Mouse (Mus musculus): ENCODE data around the gene Slc37a1. TPM values are rescaled to one million over a fixed set of nuclear protein-coding genes. Genes with fewer than 3 reads are reported as not detected.
"Not testable (repeated sequence)": the region's sequence is repeated elsewhere in the genome, so short reads cannot be mapped to it uniquely, and the experiment has no call there.

The Slc37a1 gene
- total and polyA plus RNA-seq, 3 experiments: 1.9 to 6.6 (median 2.2) TPM

- H3K79me2 ChIP-seq (replicated peaks; ENCODE audit: control insufficient read depth, extremely low read depth, insufficient read depth, poor library complexity, severe bottlenecking): no peaks in the 10 kb centered on the region
- peaks cover 2 to 14% of the 10 kb centered on the region in 2 experiments for H3K36me3 ChIP-seq (replicated peaks in 1 of 2; ENCODE audit: control insufficient read depth in 1 of 2, insufficient read depth in 1 of 2, low read length in 1 of 2)
- in situ Hi-C loops (cut with MboI; ENCODE audit: low pct_ligation_motif_present, low pct_unique_long_range_greater_than_20kb, low sequenced_read_pairs): loop anchor here (25.0 kb wide), 1 partner anchor 285 kb away; the partner anchor contains the start of gene Cbs
- H3K4me1 ChIP-seq (ENCODE audit: control insufficient read depth in 1 of 2, insufficient read depth in 2 of 2): no peaks in the 10 kb centered on the region
- TF ChIP-seq SIN3A (IDR thresholded peaks at IDR 0.05; ENCODE audit: low read length): no peak
- no peak for TF ChIP-seq USF2 (conservative IDR thresholded peaks at IDR 0.05; ENCODE audit: low read depth, low read length)
- TF ChIP-seq ZMIZ1 (IDR thresholded peaks at IDR 0.05; ENCODE audit: low read depth, low read length): no peak
- no peak for TF ChIP-seq RCOR1 (conservative IDR thresholded peaks at IDR 0.05; ENCODE audit: low read depth, low read length)
- no peak for DNase-seq (ENCODE audit: extremely low read depth)
- dilution Hi-C loops (cut with MboI; ENCODE audit: extremely low pct_ligation_motif_present, extremely low pct_unique_long_range_greater_than_20kb, low sequenced_read_pairs): no loop called here
- no peak overlapping the region for H3K4me2 ChIP-seq (ENCODE audit: insufficient read depth, low read depth, poor library complexity, severe bottlenecking)
- no peak overlapping the region for H3K9ac ChIP-seq (ENCODE audit: insufficient read depth, low read depth)
- H3K9me3 ChIP-seq (replicated peaks; ENCODE audit: low read length): no peaks in the 10 kb centered on the region
- no peak overlapping the region for H3K4me3 ChIP-seq (replicated peaks in 1 of 3; ENCODE audit: low read depth in 2 of 3, low read length in 2 of 3, poor library complexity in 1 of 3)
- peaks cover 4% of the 10 kb centered on the region for H3K27me3 ChIP-seq (replicated peaks)
- no peak overlapping the region for H3K27ac ChIP-seq (ENCODE audit: insufficient read depth, low read depth)
Measured at GRCm38 (mm10) chr17:31351984-31352383, 65.4 kb downstream of the Slc37a1 start.

GRCm38 (mm10) chr17:31353255-31353654 is 66.7 kb downstream of the Slc37a1 start:
- Histone ChIP-seq H3K4me2 (ENCODE audit: insufficient read depth, low read depth, poor library complexity, severe bottlenecking) (no peak overlapping the region), H3K79me2 (replicated peaks; ENCODE audit: control insufficient read depth, extremely low read depth, insufficient read depth, poor library complexity, severe bottlenecking) (no peaks in the 10 kb centered on the region), H3K4me3 (replicated peaks in 1 of 3; ENCODE audit: low read depth in 2 of 3, low read length in 2 of 3, poor library complexity in 1 of 3) (no peak overlapping the region), H3K27me3 (replicated peaks) (peaks cover 6% of the 10 kb centered on the region), H3K27ac (ENCODE audit: insufficient read depth, low read depth) (no peak overlapping the region), H3K4me1 (ENCODE audit: control insufficient read depth in 1 of 2, insufficient read depth in 2 of 2) (no peaks in the 10 kb centered on the region), H3K9me3 (replicated peaks; ENCODE audit: low read length) (no peaks in the 10 kb centered on the region), H3K36me3 (replicated peaks in 1 of 2; ENCODE audit: control insufficient read depth in 1 of 2, insufficient read depth in 1 of 2, low read length in 1 of 2) (peaks cover 2 to 11% of the 10 kb centered on the region in 2 experiments), H3K9ac (ENCODE audit: insufficient read depth, low read depth) (no peak overlapping the region)
- dilution Hi-C loops (cut with MboI; ENCODE audit: extremely low pct_ligation_motif_present, extremely low pct_unique_long_range_greater_than_20kb, low sequenced_read_pairs): no loop called here
- DNase-seq (ENCODE audit: extremely low read depth): no peak
- in situ Hi-C loops (cut with MboI; ENCODE audit: low pct_ligation_motif_present, low pct_unique_long_range_greater_than_20kb, low sequenced_read_pairs): loop anchor here (25.0 kb wide), 1 partner anchor 284 kb away; the partner anchor contains the start of gene Cbs
- TF ChIP-seq BHLHE40 (IDR thresholded peaks at IDR 0.05; ENCODE audit: low read depth, low read length) (no peak), RAD21 (IDR thresholded peaks at IDR 0.05; ENCODE audit: low read depth, low read length) (no peak), MAX (IDR thresholded peaks at IDR 0.05; ENCODE audit: low read length) (no peak), GABPA (IDR thresholded peaks at IDR 0.05; ENCODE audit: insufficient replicate concordance, low read depth, low read length) (no peak), UBTF (IDR thresholded peaks at IDR 0.05; ENCODE audit: low read depth, low read length) (no peak), CHD2 (IDR thresholded peaks at IDR 0.05; ENCODE audit: low read length) (no peak), MYC (IDR thresholded peaks at IDR 0.05; ENCODE audit: low read depth, low read length) (no peak), TBP (conservative IDR thresholded peaks at IDR 0.05; ENCODE audit: low read depth, low read length) (no peak), NELFE (IDR thresholded peaks at IDR 0.05; ENCODE audit: low read depth, low read length) (no peak), JUN (IDR thresholded peaks at IDR 0.05; ENCODE audit: insufficient read depth, low read depth, low read length) (no peak), USF2 (conservative IDR thresholded peaks at IDR 0.05; ENCODE audit: low read depth, low read length) (no peak), IRF4 (IDR thresholded peaks at IDR 0.05; ENCODE audit: low read depth, low read length) (no peak), CHD1 (IDR thresholded peaks at IDR 0.05; ENCODE audit: low read depth, low read length) (no peak), ZMIZ1 (IDR thresholded peaks at IDR 0.05; ENCODE audit: low read depth, low read length) (no peak), USF1 (IDR thresholded peaks at IDR 0.05; ENCODE audit: low read depth, low read length) (no peak), MEF2A (IDR thresholded peaks at IDR 0.05; ENCODE audit: borderline replicate concordance, low read depth, low read length) (no peak), POLR2A (IDR thresholded peaks at IDR 0.05; ENCODE audit: low read depth, low read length) (no peak), RCOR1 (conservative IDR thresholded peaks at IDR 0.05; ENCODE audit: low read depth, low read length) (no peak), TCF12 (IDR thresholded peaks at IDR 0.05; ENCODE audit: low read depth, low read length) (no peak)

- H3K4me3 ChIP-seq (replicated peaks in 1 of 3; ENCODE audit: low read depth in 2 of 3, low read length in 2 of 3, poor library complexity in 1 of 3); H3K36me3 ChIP-seq (replicated peaks in 1 of 2; ENCODE audit: control insufficient read depth in 1 of 2, insufficient read depth in 1 of 2, low read length in 1 of 2); H3K27me3 ChIP-seq (replicated peaks); H3K9ac ChIP-seq (ENCODE audit: insufficient read depth, low read depth); H3K4me2 ChIP-seq (ENCODE audit: insufficient read depth, low read depth, poor library complexity, severe bottlenecking); dilution Hi-C loops (cut with MboI; ENCODE audit: extremely low pct_ligation_motif_present, extremely low pct_unique_long_range_greater_than_20kb, low sequenced_read_pairs); H3K9me3 ChIP-seq (replicated peaks; ENCODE audit: low read length); DNase-seq (ENCODE audit: extremely low read depth); H3K27ac ChIP-seq (ENCODE audit: insufficient read depth, low read depth); H3K79me2 ChIP-seq (replicated peaks; ENCODE audit: control insufficient read depth, extremely low read depth, insufficient read depth, poor library complexity, severe bottlenecking); H3K4me1 ChIP-seq (ENCODE audit: control insufficient read depth in 1 of 2, insufficient read depth in 2 of 2): not testable (repeated sequence)
- in situ Hi-C loops (cut with MboI; ENCODE audit: low pct_ligation_motif_present, low pct_unique_long_range_greater_than_20kb, low sequenced_read_pairs): loop anchor here (25.0 kb wide), 1 partner anchor 283 kb away; the partner anchor contains the start of gene Cbs
Measured at GRCm38 (mm10) chr17:31354684-31355083, 68.1 kb downstream of the Slc37a1 start.
